Mouse (Mus musculus) midbrain, embryonic 12.5 days (tissue): ENCODE measurements at regions not wholly inside any gene's neighbourhood (a gene's known extent, or its start where the extent isn't known, plus 50 kb on each side); places are given as distances from the start of the nearest gene placed in this dataset.
A peak's percentile ranks its signal among the peaks of the same experiment; 100 is the strongest.

ENCODE experiments used
- ATAC-seq: fragments of 200-750 bp; cut with Nextera tagmentation; 2 replicates; pipeline ENCODE4 v1.8.0; 2017; ENCODE audit warnings: low read depth, moderate TSS enrichment, moderate library complexity; ENCODE audit not compliant: low FRiP score
- H3K27ac ChIP-seq: fragments of 300-500 bp; sonication (generic); replicated peaks from 2 replicates; pipeline ENCODE4 v1.5.1; 2016; ENCODE audit warnings: mild to moderate bottlenecking
- H3K27me3 ChIP-seq: fragments of 300-500 bp; sonication (generic); 2 replicates; pipeline ENCODE4 v1.6.1; 2016; ENCODE audit warnings: mild to moderate bottlenecking
- H3K36me3 ChIP-seq: fragments of 300-500 bp; sonication (generic); 2 replicates; pipeline ENCODE4 v1.6.1; 2016
- H3K4me1 ChIP-seq: fragments of 300-500 bp; sonication (generic); 2 replicates; pipeline ENCODE4 v1.6.1; 2016
- H3K4me2 ChIP-seq: fragments of 300-500 bp; sonication (generic); replicated peaks from 2 replicates; pipeline ENCODE4 v1.6.1; 2016; ENCODE audit warnings: mild to moderate bottlenecking, moderate library complexity
- H3K4me3 ChIP-seq: fragments of 300-500 bp; sonication (generic); 2 replicates; pipeline ENCODE4 v1.5.1; 2016; ENCODE audit warnings: mild to moderate bottlenecking
- H3K9ac ChIP-seq: fragments of 300-500 bp; sonication (generic); replicated peaks from 2 replicates; pipeline ENCODE4 v1.6.1; 2016; ENCODE audit warnings: mild to moderate bottlenecking, moderate library complexity
- H3K9me3 ChIP-seq: fragments of 300-500 bp; sonication (generic); 2 replicates; pipeline ENCODE4 v1.6.1; 2016; ENCODE audit warnings: mild to moderate bottlenecking
- WGBS: fragments of 180-500 bp; shearing (Covaris S2); methylation state at CpG from one replicate; pipeline ENCODE4 v1.1.7; 2016; 5-methylcytosine and 5-hydroxymethylcytosine counted together

DNA sequence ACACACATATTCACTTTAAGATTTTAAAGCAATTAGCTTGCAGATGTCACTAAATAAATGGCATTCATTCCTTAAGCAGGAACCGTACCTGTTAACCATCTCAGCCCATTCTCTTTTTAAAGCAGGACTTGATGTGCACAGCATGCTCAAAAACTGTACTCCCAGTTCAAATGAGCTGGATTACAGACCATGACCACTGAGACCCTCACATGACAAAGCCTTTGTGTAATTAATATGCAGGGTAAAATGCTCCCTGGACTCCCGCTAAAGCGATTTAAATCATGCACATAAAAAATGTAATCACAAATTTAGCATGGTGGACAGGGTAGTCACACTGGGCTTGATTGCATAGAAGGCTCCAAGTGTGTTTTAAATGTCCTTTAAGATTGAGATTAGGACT, 547.2 kb downstream of the Nr4a2 start:
- no peak overlapping the region for H3K9ac ChIP-seq
- H3K27me3 ChIP-seq = no peaks in the 10 kb centered on the region
- H3K36me3 ChIP-seq = no peaks in the 10 kb centered on the region
- 51% methylated on average over 3 of the region's 3 CpGs for WGBS
- ATAC-seq = peak; percentile 76
- H3K4me1 ChIP-seq = 0 out of 2 replicates have a peak, but pooled peaks cover 2% of the 10 kb centered on the region
- H3K9me3 ChIP-seq = no peaks in the 10 kb centered on the region
- no peak overlapping the region for H3K4me3 ChIP-seq
- H3K4me2 ChIP-seq = no peak overlapping the region
- no peak overlapping the region for H3K27ac ChIP-seq

DNA sequence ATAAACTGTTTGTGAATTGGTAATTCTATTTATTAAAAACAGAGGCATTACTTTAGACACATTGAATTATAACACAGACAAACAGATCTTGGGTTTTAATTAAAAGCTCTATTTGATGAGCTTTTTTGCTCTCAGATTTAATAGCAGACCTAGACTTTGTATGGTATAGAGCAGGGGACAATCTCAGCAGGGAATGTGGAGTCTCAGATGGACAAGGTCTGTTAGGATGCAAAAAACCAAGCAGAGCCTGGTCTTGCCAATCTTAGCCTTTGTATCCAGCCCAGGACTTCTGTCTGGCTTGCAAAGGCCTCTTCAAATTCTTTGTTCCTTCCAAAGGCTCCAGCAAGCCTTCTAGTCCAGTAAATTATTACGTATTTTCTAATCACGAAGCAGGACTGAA, 551.0 kb downstream of the Nr4a2 start:
- Histone ChIP-seq H3K4me3 (no peak overlapping the region), H3K9me3 (no peaks in the 10 kb centered on the region), H3K4me2 (no peak overlapping the region), H3K27ac (no peak overlapping the region), H3K27me3 (no peaks in the 10 kb centered on the region), H3K36me3 (no peaks in the 10 kb centered on the region), H3K4me1 (0 out of 2 replicates have a peak, but pooled peaks cover 2% of the 10 kb centered on the region), H3K9ac (no peak overlapping the region)
- WGBS = 79% methylated on average over 2 of the region's 2 CpGs
- no peak for ATAC-seq

DNA sequence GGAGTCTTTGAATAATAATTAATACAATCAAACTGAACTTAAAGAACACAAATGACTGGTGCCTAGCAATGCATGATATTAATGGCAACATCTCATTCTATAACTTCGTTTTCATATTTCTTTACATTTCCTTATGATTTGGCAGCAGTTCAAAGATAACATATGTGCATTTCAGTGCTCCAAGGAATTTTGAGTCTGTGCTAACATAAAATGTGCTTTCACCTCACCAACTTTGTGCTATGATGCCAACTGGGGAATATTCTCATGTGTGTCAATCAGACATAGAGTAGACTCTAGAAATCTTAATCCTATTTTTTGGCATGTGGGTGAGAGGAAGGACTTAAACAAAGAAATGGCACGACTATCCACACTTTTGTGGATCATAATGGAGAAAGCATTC, 562.5 kb downstream of the Nr4a2 start:
- Histone ChIP-seq H3K9ac (no peak overlapping the region), H3K4me1 (no peaks in the 10 kb centered on the region), H3K36me3 (no peaks in the 10 kb centered on the region), H3K9me3 (no peaks in the 10 kb centered on the region), H3K4me2 (no peak overlapping the region), H3K27ac (no peak overlapping the region), H3K27me3 (no peaks in the 10 kb centered on the region), H3K4me3 (no peak overlapping the region)
- WGBS = 67% methylated on average over 2 of the region's 2 CpGs
- ATAC-seq = no peak

DNA sequence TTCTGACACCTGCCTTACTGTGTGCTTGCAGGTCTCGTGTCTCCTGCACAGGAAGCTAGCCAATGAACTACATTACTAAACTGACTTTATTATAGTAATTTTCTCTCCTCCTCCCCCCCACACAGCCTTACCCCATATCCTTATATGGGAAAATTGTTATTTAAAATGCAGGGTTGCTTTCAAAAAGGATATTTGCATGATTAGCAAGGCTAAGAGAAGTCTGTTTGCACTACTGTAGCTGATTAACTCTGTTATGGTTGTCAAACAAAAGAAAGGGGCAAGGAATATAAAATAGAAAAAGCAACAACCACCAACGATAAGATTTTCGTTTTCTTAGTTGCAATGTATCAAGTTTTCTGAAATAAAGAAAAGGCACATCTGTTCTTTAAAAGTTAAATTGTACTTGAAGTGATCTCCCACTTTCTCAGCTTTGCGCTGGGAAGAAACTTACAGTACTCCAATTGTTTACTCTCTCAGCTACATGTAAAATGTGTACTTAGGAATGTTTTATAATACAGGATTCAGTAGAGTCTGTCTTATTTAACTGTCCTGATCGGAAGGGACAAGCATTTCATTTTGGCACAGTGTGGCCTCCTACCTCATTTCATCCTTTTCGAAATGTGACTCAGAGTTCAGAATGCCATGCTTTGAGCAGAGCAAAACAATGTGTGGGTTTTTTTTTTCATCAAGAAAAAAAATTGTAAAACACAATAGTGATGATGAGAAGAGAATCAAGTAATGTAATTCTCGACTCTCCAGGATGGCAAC, 571.4 kb downstream of the Nr4a2 start:
- Histone ChIP-seq H3K27me3 (no peaks in the 10 kb centered on the region), H3K4me1 (no peaks in the 10 kb centered on the region), H3K9me3 (no peaks in the 10 kb centered on the region), H3K36me3 (no peaks in the 10 kb centered on the region), H3K27ac (no peak overlapping the region), H3K9ac (no peak overlapping the region), H3K4me3 (no peak overlapping the region), H3K4me2 (no peak overlapping the region)
- 69% methylated on average over 7 of the region's 7 CpGs for WGBS
- peak; percentile 62 for ATAC-seq

DNA sequence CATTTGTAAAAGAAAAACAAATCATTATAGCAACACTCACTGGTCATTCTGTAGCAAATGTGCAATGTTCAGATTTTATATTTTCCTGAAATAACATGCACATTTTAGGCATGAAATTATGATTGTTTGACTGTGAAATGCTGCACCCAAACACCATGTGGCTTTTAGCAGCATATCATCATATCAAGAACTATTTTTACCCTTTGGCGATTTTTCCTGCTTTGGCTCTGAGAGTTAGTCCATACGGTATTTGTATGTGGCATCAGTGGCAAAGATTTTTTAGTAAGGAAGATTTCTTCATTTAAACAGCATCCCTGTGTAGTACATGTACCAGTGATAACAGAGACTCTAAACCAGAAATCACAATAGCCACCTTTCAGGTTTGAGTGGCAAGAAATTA, 573.6 kb downstream of the Nr4a2 start:
- Histone ChIP-seq H3K9ac (no peak overlapping the region), H3K4me1 (no peaks in the 10 kb centered on the region), H3K4me3 (no peak overlapping the region), H3K27ac (no peak overlapping the region), H3K27me3 (no peaks in the 10 kb centered on the region), H3K9me3 (no peaks in the 10 kb centered on the region), H3K4me2 (no peak overlapping the region), H3K36me3 (no peaks in the 10 kb centered on the region)
- 88% methylated on average over 2 of the region's 2 CpGs for WGBS
- no peak for ATAC-seq

DNA sequence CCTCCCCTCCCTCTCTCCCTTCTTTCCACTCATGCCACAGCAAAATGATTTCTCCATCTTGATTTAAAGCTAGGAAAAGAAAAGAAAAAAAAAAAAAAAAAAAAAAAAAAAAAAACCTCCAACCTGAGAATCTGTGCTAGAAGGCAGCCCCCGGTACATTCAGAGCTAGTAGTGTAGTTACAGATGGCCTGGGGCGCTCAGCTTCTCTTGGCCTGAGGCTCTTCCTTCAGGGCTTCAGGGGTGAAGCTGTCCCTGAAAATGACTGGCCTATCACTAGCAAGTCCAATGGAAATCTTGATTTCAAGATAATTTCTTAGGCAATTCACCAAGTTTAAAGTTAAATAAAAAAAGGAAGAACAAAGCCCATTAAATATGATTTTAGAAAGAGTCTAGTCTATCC, 583.1 kb downstream of the Nr4a2 start:
- no peak overlapping the region for H3K27ac ChIP-seq
- 76% methylated on average over 2 of the region's 2 CpGs for WGBS
- no peak for ATAC-seq

DNA sequence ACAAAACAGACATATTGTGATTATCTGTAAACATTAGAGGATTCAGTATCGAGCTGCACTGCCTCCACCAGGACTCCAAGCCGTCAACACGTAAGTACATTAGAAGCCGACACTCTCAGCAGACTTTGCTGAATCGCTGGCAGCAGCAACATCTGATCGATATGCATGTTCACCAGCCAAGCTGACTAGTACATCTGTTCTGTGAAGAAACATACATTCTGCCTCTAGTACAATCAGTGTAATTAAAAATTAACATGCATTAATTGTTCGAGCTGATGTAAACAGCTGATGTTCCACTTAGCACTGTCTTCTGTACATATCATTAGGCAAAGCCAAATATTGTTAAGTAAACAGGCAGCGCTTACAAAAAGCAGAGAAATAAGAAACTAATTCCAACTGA, 584.0 kb downstream of the Nr4a2 start:
- Histone ChIP-seq H3K4me3 (no peak overlapping the region), H3K4me1 (peaks cover 4% of the 10 kb centered on the region; the same call in 1 of the 2 replicates), H3K36me3 (no peaks in the 10 kb centered on the region), H3K27ac (no peak overlapping the region), H3K9ac (no peak overlapping the region), H3K27me3 (no peaks in the 10 kb centered on the region), H3K4me2 (no peak overlapping the region), H3K9me3 (no peaks in the 10 kb centered on the region)
- ATAC-seq = no peak
- 89% methylated on average over 8 of the region's 8 CpGs for WGBS

More for the DNA sequence above, 583.1 kb downstream of the Nr4a2 start:
- Histone ChIP-seq H3K4me3 (no peak overlapping the region), H3K9ac (no peak overlapping the region), H3K9me3 (no peaks in the 10 kb centered on the region), H3K27me3 (no peaks in the 10 kb centered on the region), H3K4me1 (peaks cover 4% of the 10 kb centered on the region; the same call in 1 of the 2 replicates), H3K36me3 (no peaks in the 10 kb centered on the region), H3K4me2 (no peak overlapping the region)

DNA sequence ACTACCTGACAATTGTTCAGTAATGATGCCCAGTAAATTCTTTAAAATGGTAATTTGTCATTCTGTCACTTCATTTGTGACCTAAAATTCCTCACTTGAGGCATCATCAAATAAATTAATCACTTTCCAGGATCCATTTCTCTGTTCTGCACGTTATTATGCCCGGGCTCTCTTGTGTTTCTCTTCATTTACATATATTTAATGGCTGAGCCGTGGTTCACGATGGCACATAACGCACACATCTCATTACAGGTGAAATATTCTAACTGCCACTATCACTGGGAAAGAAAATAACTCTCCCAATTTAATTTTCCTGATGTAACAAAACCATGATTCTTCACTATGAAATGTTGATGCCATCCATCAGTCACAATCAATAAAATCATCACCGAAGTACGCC, 604.4 kb downstream of the Nr4a2 start:
- H3K9me3 ChIP-seq = no peaks in the 10 kb centered on the region
- ATAC-seq = no peak
- no peaks in the 10 kb centered on the region for H3K4me1 ChIP-seq
- H3K9ac ChIP-seq = no peak overlapping the region
- H3K4me2 ChIP-seq = no peak overlapping the region
- no peak overlapping the region for H3K27ac ChIP-seq
- no peaks in the 10 kb centered on the region for H3K27me3 ChIP-seq
- no peaks in the 10 kb centered on the region for H3K36me3 ChIP-seq
- WGBS = 76% methylated on average over 7 of the region's 7 CpGs
- H3K4me3 ChIP-seq = no peak overlapping the region
